Mouse (Mus musculus) E14TG2a.4 (cell line): ENCODE results near the gene Lgi4.

Source experiments
- CTCF ChIP-seq: conservative IDR thresholded peaks from 2 replicates; pipeline ENCODE4 v1.5.1; 2014; ENCODE audit warnings: low read length
- NANOG ChIP-seq: IDR thresholded peaks from 2 replicates; pipeline ENCODE4 v1.6.1; 2014; ENCODE audit warnings: borderline replicate concordance, low read length, mixed read lengths
- POU5F1 ChIP-seq: IDR thresholded peaks from 2 replicates; pipeline ENCODE4 v1.6.1; 2014; ENCODE audit warnings: low read length, borderline replicate concordance

DNA sequence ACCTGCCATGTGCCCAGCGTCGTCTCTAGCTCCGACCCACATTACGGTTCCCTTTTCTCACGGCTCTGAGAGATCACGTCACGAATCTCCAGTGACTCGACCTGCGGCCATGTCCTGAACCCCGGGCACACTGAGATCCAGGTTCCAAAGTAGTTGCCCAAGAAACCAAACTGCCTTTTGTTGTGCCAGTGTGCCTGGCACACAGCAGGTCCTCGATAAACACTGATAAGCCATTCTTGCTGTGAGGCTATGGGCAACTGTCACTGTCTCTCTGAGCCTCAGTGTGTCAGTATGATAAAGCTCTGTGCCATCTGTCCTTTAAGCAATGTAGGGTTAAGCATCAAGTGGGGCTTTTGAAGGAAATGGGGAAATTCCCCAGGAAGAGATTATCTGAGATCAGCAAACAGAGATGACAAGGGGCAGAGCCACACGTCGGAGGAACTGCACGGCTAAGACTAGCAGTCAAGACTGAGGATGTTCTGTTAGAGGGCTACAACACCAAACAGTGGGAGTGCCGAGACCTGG, 51.8 kb downstream of the Lgi4 start:
- TF ChIP-seq CTCF (no peak), POU5F1 (no peak), NANOG (no peak)
